Mouse (Mus musculus): ENCODE data around the gene Tspan18. TPM values are rescaled to one million over a fixed set of nuclear protein-coding genes. Genes with fewer than 3 reads are reported as not detected.

Gene Tspan18
- 20.1 and 21.2 TPM in 2 replicates for polyA plus RNA-seq (2015; fragmentation: Nextera tagmentation; extraction: Ambion mirVana)

- no peaks in the 10 kb centered on the region for H3K9me3 ChIP-seq (replicated peaks; ENCODE audit: control insufficient read depth, low read length, poor library complexity, severe bottlenecking)
- H3K27me3 ChIP-seq (ENCODE audit: control insufficient read depth, insufficient read depth, low read depth, low read length): no peaks in the 10 kb centered on the region
- peak within 1 kb of the TSS; percentile 77 for H3K4me2 ChIP-seq (ENCODE audit: low read length)
- H3K4me3 ChIP-seq (ENCODE audit: low read depth, low read length): peak within 1 kb of the TSS; percentile 74
- peak within 1 kb of the TSS; percentile 72 for H3K27ac ChIP-seq (ENCODE audit: low read length)
- peak within 1 kb of the TSS; percentile 82 for H3K9ac ChIP-seq (ENCODE audit: low read depth, low read length)
- H3K36me3 ChIP-seq (ENCODE audit: control insufficient read depth, insufficient read depth, low read length): no peaks in the 10 kb centered on the region
- WGBS: under 1% methylated on average over 69 of the region's 95 CpGs
- H3K4me1 ChIP-seq (ENCODE audit: control insufficient read depth, insufficient read depth, low read length): peaks cover 26% of the 10 kb centered on the region
- peak; percentile 76 for ATAC-seq
These were observed at the start of gene Tspan18 for GRCm38 (mm10) chr2:93333817-93334731. Gene Tspan18, minus strand, starts transcription at chr2:93334505.

GRCm38 (mm10) chr2:93383831-93384230 lies 49.5 kb upstream of the Tspan18 start:
- no peaks in the 10 kb centered on the region for H3K4me1 ChIP-seq (ENCODE audit: control insufficient read depth, insufficient read depth, low read length)
- H3K27me3 ChIP-seq (ENCODE audit: control insufficient read depth, insufficient read depth, low read depth, low read length): no peaks in the 10 kb centered on the region
- no peaks in the 10 kb centered on the region for H3K36me3 ChIP-seq (ENCODE audit: control insufficient read depth, insufficient read depth, low read length)
- no peak for ATAC-seq
- no peak overlapping the region for H3K4me2 ChIP-seq (ENCODE audit: low read length)
- no peaks in the 10 kb centered on the region for H3K9me3 ChIP-seq (replicated peaks; ENCODE audit: control insufficient read depth, low read length, poor library complexity, severe bottlenecking)
- no peak overlapping the region for H3K9ac ChIP-seq (ENCODE audit: low read depth, low read length)
- 72% methylated on average over 5 of the region's 5 CpGs for WGBS
- no peak overlapping the region for H3K27ac ChIP-seq (ENCODE audit: low read length)
- H3K4me3 ChIP-seq (ENCODE audit: low read depth, low read length): no peak overlapping the region

- Histone ChIP-seq H3K9me3 (replicated peaks; ENCODE audit: control insufficient read depth, low read length, poor library complexity, severe bottlenecking) (no peaks in the 10 kb centered on the region), H3K27ac (ENCODE audit: low read length) (no peak overlapping the region), H3K4me3 (ENCODE audit: low read depth, low read length) (no peak overlapping the region), H3K27me3 (ENCODE audit: control insufficient read depth, insufficient read depth, low read depth, low read length) (no peaks in the 10 kb centered on the region), H3K4me2 (ENCODE audit: low read length) (no peak overlapping the region), H3K4me1 (ENCODE audit: control insufficient read depth, insufficient read depth, low read length) (peaks cover 2% of the 10 kb centered on the region; the same call in 1 of the 2 replicates), H3K36me3 (ENCODE audit: control insufficient read depth, insufficient read depth, low read length) (no peaks in the 10 kb centered on the region), H3K9ac (ENCODE audit: low read depth, low read length) (no peak overlapping the region)
- 36% methylated on average over 1 of the region's 2 CpGs for WGBS
- no peak for ATAC-seq
These were observed 46.4 kb upstream of the Tspan18 start for GRCm38 (mm10) chr2:93380680-93381089.

- Histone ChIP-seq H3K9ac (ENCODE audit: low read depth, low read length) (no peak overlapping the region), H3K9me3 (replicated peaks; ENCODE audit: control insufficient read depth, low read length, poor library complexity, severe bottlenecking) (no peaks in the 10 kb centered on the region), H3K4me1 (ENCODE audit: control insufficient read depth, insufficient read depth, low read length) (peaks cover 2% of the 10 kb centered on the region; the same call in 1 of the 2 replicates), H3K27ac (ENCODE audit: low read length) (peak overlapping the region; percentile 39), H3K36me3 (ENCODE audit: control insufficient read depth, insufficient read depth, low read length) (no peaks in the 10 kb centered on the region), H3K4me2 (ENCODE audit: low read length) (no peak overlapping the region), H3K27me3 (ENCODE audit: control insufficient read depth, insufficient read depth, low read depth, low read length) (no peaks in the 10 kb centered on the region), H3K4me3 (ENCODE audit: low read depth, low read length) (no peak overlapping the region)
- ATAC-seq: peak; percentile 40; the same call in 1 of the 2 replicates
- 53% methylated on average over 15 of the region's 15 CpGs for WGBS
These were observed 43.5 kb upstream of the Tspan18 start for GRCm38 (mm10) chr2:93377797-93378196.

- Histone ChIP-seq H3K27ac (ENCODE audit: low read length) (peak overlapping the region; percentile 39), H3K9me3 (replicated peaks; ENCODE audit: control insufficient read depth, low read length, poor library complexity, severe bottlenecking) (no peaks in the 10 kb centered on the region), H3K4me1 (ENCODE audit: control insufficient read depth, insufficient read depth, low read length) (peaks cover 2% of the 10 kb centered on the region; the same call in 1 of the 2 replicates), H3K4me2 (ENCODE audit: low read length) (no peak overlapping the region), H3K9ac (ENCODE audit: low read depth, low read length) (no peak overlapping the region), H3K4me3 (ENCODE audit: low read depth, low read length) (no peak overlapping the region), H3K36me3 (ENCODE audit: control insufficient read depth, insufficient read depth, low read length) (no peaks in the 10 kb centered on the region), H3K27me3 (ENCODE audit: control insufficient read depth, insufficient read depth, low read depth, low read length) (no peaks in the 10 kb centered on the region)
- 98% methylated on average over 3 of the region's 3 CpGs for WGBS
- ATAC-seq: no peak
These were observed 42.9 kb upstream of the Tspan18 start for GRCm38 (mm10) chr2:93377157-93377556.

- ATAC-seq: no peak
- Histone ChIP-seq H3K4me1 (ENCODE audit: control insufficient read depth, insufficient read depth, low read length) (peaks cover 1% of the 10 kb centered on the region; the same call in 1 of the 2 replicates), H3K27me3 (ENCODE audit: control insufficient read depth, insufficient read depth, low read depth, low read length) (no peaks in the 10 kb centered on the region), H3K36me3 (ENCODE audit: control insufficient read depth, insufficient read depth, low read length) (no peaks in the 10 kb centered on the region), H3K4me3 (ENCODE audit: low read depth, low read length) (no peak overlapping the region), H3K4me2 (ENCODE audit: low read length) (no peak overlapping the region), H3K27ac (ENCODE audit: low read length) (no peak overlapping the region), H3K9ac (ENCODE audit: low read depth, low read length) (no peak overlapping the region), H3K9me3 (replicated peaks; ENCODE audit: control insufficient read depth, low read length, poor library complexity, severe bottlenecking) (no peaks in the 10 kb centered on the region)
- 94% methylated on average over 10 of the region's 10 CpGs for WGBS
These were observed 38.6 kb upstream of the Tspan18 start for GRCm38 (mm10) chr2:93372872-93373271.

- Histone ChIP-seq H3K4me1 (ENCODE audit: control insufficient read depth, insufficient read depth, low read length) (peaks cover 3% of the 10 kb centered on the region; the same call in 1 of the 2 replicates), H3K27me3 (ENCODE audit: control insufficient read depth, insufficient read depth, low read depth, low read length) (no peaks in the 10 kb centered on the region), H3K9ac (ENCODE audit: low read depth, low read length) (no peak overlapping the region), H3K4me2 (ENCODE audit: low read length) (no peak overlapping the region), H3K9me3 (replicated peaks; ENCODE audit: control insufficient read depth, low read length, poor library complexity, severe bottlenecking) (no peaks in the 10 kb centered on the region), H3K36me3 (ENCODE audit: control insufficient read depth, insufficient read depth, low read length) (no peaks in the 10 kb centered on the region), H3K27ac (ENCODE audit: low read length) (no peak overlapping the region), H3K4me3 (ENCODE audit: low read depth, low read length) (no peak overlapping the region)
- WGBS: 8% methylated on average over 4 of the region's 6 CpGs
- no peak for ATAC-seq
These were observed 37.8 kb upstream of the Tspan18 start for GRCm38 (mm10) chr2:93372097-93372571.

GRCm38 (mm10) chr2:93368954-93369353 lies 34.6 kb upstream of the Tspan18 start:
- H3K4me1 ChIP-seq (ENCODE audit: control insufficient read depth, insufficient read depth, low read length): peaks cover 3% of the 10 kb centered on the region; the same call in 1 of the 2 replicates
- no peak overlapping the region for H3K9ac ChIP-seq (ENCODE audit: low read depth, low read length)
- no peak overlapping the region for H3K4me3 ChIP-seq (ENCODE audit: low read depth, low read length)
- no peak overlapping the region for H3K27ac ChIP-seq (ENCODE audit: low read length)
- no peak for ATAC-seq
- WGBS: 73% methylated on average over 8 of the region's 8 CpGs
- no peaks in the 10 kb centered on the region for H3K27me3 ChIP-seq (ENCODE audit: control insufficient read depth, insufficient read depth, low read depth, low read length)
- H3K4me2 ChIP-seq (ENCODE audit: low read length): no peak overlapping the region
- no peaks in the 10 kb centered on the region for H3K36me3 ChIP-seq (ENCODE audit: control insufficient read depth, insufficient read depth, low read length)
- no peaks in the 10 kb centered on the region for H3K9me3 ChIP-seq (replicated peaks; ENCODE audit: control insufficient read depth, low read length, poor library complexity, severe bottlenecking)

- H3K9me3 ChIP-seq (replicated peaks; ENCODE audit: control insufficient read depth, low read length, poor library complexity, severe bottlenecking): no peaks in the 10 kb centered on the region; the same call in 1 of the 2 replicates
- H3K4me1 ChIP-seq (ENCODE audit: control insufficient read depth, insufficient read depth, low read length): peaks cover 3% of the 10 kb centered on the region; the same call in 1 of the 2 replicates
- no peak overlapping the region for H3K9ac ChIP-seq (ENCODE audit: low read depth, low read length)
- no peak overlapping the region for H3K4me2 ChIP-seq (ENCODE audit: low read length)
- H3K27ac ChIP-seq (ENCODE audit: low read length): no peak overlapping the region
- no peaks in the 10 kb centered on the region for H3K36me3 ChIP-seq (ENCODE audit: control insufficient read depth, insufficient read depth, low read length)
- 15% methylated on average over 6 of the region's 6 CpGs for WGBS
- H3K27me3 ChIP-seq (ENCODE audit: control insufficient read depth, insufficient read depth, low read depth, low read length): no peaks in the 10 kb centered on the region
- ATAC-seq: no peak
- no peak overlapping the region for H3K4me3 ChIP-seq (ENCODE audit: low read depth, low read length)
These were observed 33.7 kb upstream of the Tspan18 start for GRCm38 (mm10) chr2:93367962-93368361.
